Mouse (Mus musculus): ENCODE data around the gene Dqx1. TPM values are rescaled to one million over a fixed set of nuclear protein-coding genes. Genes with fewer than 3 reads are reported as not detected.
A peak's percentile ranks its signal among the peaks of the same experiment; 100 is the strongest.

Gene Dqx1
- polyA plus RNA-seq, 1 experiment from 2014 or later: 2.2 TPM

GRCm38 (mm10) chr6:83108762-83109668 lies 51.4 kb downstream of the Dqx1 start, which contains the start of gene Mrpl53:
TSS of gene Mrpl53 (plus strand) at chr6:83109040.
- peaks cover 29% of the 10 kb centered on the region for H3K4me1 ChIP-seq (replicated peaks)
- peaks cover 14% of the 10 kb centered on the region; the same call in 1 of the 2 replicates for H3K36me3 ChIP-seq
- no peaks in the 10 kb centered on the region for H3K9me3 ChIP-seq
- H3K4me3 ChIP-seq: peak within 1 kb of the TSS; percentile 80
- under 1% methylated on average over 76 of the region's 76 CpGs for WGBS
- H3K27ac ChIP-seq: peak within 1 kb of the TSS; percentile 93
- no peaks in the 10 kb centered on the region for H3K27me3 ChIP-seq (ENCODE audit: insufficient read depth, poor library complexity, severe bottlenecking)
- DNase-seq (ENCODE audit: low spot score): peak; percentile 84

GRCm38 (mm10) chr6:83111510-83112136 lies 54.0 kb downstream of the Dqx1 start:
- Histone ChIP-seq H3K4me1 (replicated peaks) (peaks cover 51% of the 10 kb centered on the region), H3K27me3 (ENCODE audit: insufficient read depth, poor library complexity, severe bottlenecking) (no peaks in the 10 kb centered on the region), H3K9me3 (no peaks in the 10 kb centered on the region), H3K36me3 (peaks cover 16% of the 10 kb centered on the region), H3K4me3 (no peak overlapping the region), H3K27ac (no peak overlapping the region)
- DNase-seq (ENCODE audit: low spot score): no peak
- 91% methylated on average over 4 of the region's 4 CpGs for WGBS

GRCm38 (mm10) chr6:83115011-83115671 lies 57.5 kb downstream of the Dqx1 start, which contains the start of gene Mogs:
TSS of gene Mogs (plus strand) at chr6:83115496.
- peak within 1 kb of the TSS; percentile 89 for H3K4me3 ChIP-seq
- DNase-seq (ENCODE audit: low spot score): peak; percentile 94
- peaks cover 46% of the 10 kb centered on the region for H3K36me3 ChIP-seq
- H3K27me3 ChIP-seq (ENCODE audit: insufficient read depth, poor library complexity, severe bottlenecking): no peaks in the 10 kb centered on the region
- WGBS: 2% methylated on average over 58 of the region's 58 CpGs
- peaks cover 56% of the 10 kb centered on the region for H3K4me1 ChIP-seq (replicated peaks)
- peak within 1 kb of the TSS; percentile 92 for H3K27ac ChIP-seq
- no peaks in the 10 kb centered on the region for H3K9me3 ChIP-seq

GRCm38 (mm10) chr6:83115682-83116372 lies 58.2 kb downstream of the Dqx1 start:
- H3K4me1 ChIP-seq (replicated peaks): peaks cover 59% of the 10 kb centered on the region
- H3K36me3 ChIP-seq: peaks cover 42% of the 10 kb centered on the region
- no peaks in the 10 kb centered on the region for H3K9me3 ChIP-seq
- WGBS: 2% methylated on average over 48 of the region's 48 CpGs
- no peaks in the 10 kb centered on the region for H3K27me3 ChIP-seq (ENCODE audit: insufficient read depth, poor library complexity, severe bottlenecking)
- DNase-seq (ENCODE audit: low spot score): no peak
- peak overlapping the region; percentile 92 for H3K27ac ChIP-seq
- peak overlapping the region; percentile 89 for H3K4me3 ChIP-seq

GRCm38 (mm10) chr6:83116373-83117164 lies 58.9 kb downstream of the Dqx1 start:
- peaks cover 35% of the 10 kb centered on the region for H3K36me3 ChIP-seq
- H3K4me1 ChIP-seq (replicated peaks): peaks cover 59% of the 10 kb centered on the region
- no peaks in the 10 kb centered on the region for H3K27me3 ChIP-seq (ENCODE audit: insufficient read depth, poor library complexity, severe bottlenecking)
- no peak for DNase-seq (ENCODE audit: low spot score)
- peak overlapping the region; percentile 89 for H3K4me3 ChIP-seq
- peak overlapping the region; percentile 92; the same call in 1 of the 2 replicates for H3K27ac ChIP-seq
- WGBS: 83% methylated on average over 11 of the region's 11 CpGs
- no peaks in the 10 kb centered on the region for H3K9me3 ChIP-seq

MicroRNAs encoded within 50 kb of the gene (microRNA counts, 519-probe panel; counts per million panel counts)
- microRNA mmu-miR-3470a+mmu-miR-3470b: 1,255 counts per million, percentile 77 among the panel's probes with 10 or more counts

Other genes starting within 250 kb of the Dqx1 start
- 2.9 and 3.2 TPM in 2 replicates for gene Sema4f, start 118.1 kb upstream of the Dqx1 start, polyA plus RNA-seq (2016; fragmentation: Nextera tagmentation; extraction: Ambion mirVana)
- 0.22 and 0.42 TPM in 2 replicates for gene M1ap, start 110.9 kb upstream of the Dqx1 start, polyA plus RNA-seq (2016; fragmentation: Nextera tagmentation; extraction: Ambion mirVana)
- gene Dok1, start 24.4 kb upstream of the Dqx1 start, polyA plus RNA-seq (2016; fragmentation: Nextera tagmentation; extraction: Ambion mirVana): 7.7 and 8.6 TPM in 2 replicates
- 10.5 and 10.7 TPM in 2 replicates for gene Loxl3, start 23.7 kb upstream of the Dqx1 start, polyA plus RNA-seq (2016; fragmentation: Nextera tagmentation; extraction: Ambion mirVana)
- gene Aup1, start 3.3 kb upstream of the Dqx1 start, polyA plus RNA-seq (2016; fragmentation: Nextera tagmentation; extraction: Ambion mirVana): 169 and 179 TPM in 2 replicates
- 70.9 and 82.5 TPM in 2 replicates for gene Htra2, start 2.6 kb upstream of the Dqx1 start, polyA plus RNA-seq (2016; fragmentation: Nextera tagmentation; extraction: Ambion mirVana)
- gene Tlx2, start 12.4 kb downstream of the Dqx1 start, polyA plus RNA-seq (2016; fragmentation: Nextera tagmentation; extraction: Ambion mirVana): 5.6 and 12.3 TPM in 2 replicates
- gene Pcgf1, start 20.0 kb downstream of the Dqx1 start, polyA plus RNA-seq (2016; fragmentation: Nextera tagmentation; extraction: Ambion mirVana): 41.1 and 42.2 TPM in 2 replicates
- 0.39 and 0.55 TPM in 2 replicates for gene Lbx2, start 28.5 kb downstream of the Dqx1 start, polyA plus RNA-seq (2016; fragmentation: Nextera tagmentation; extraction: Ambion mirVana)
- 3.0 and 3.8 TPM in 2 replicates for gene Ccdc142, start 43.8 kb downstream of the Dqx1 start, polyA plus RNA-seq (2016; fragmentation: Nextera tagmentation; extraction: Ambion mirVana)
- 2.2 and 3.2 TPM in 2 replicates for gene Gm42688, start 43.8 kb downstream of the Dqx1 start, polyA plus RNA-seq (2016; fragmentation: Nextera tagmentation; extraction: Ambion mirVana)
- gene Mrpl53, start 51.2 kb downstream of the Dqx1 start, polyA plus RNA-seq (2016; fragmentation: Nextera tagmentation; extraction: Ambion mirVana): 151 and 154 TPM in 2 replicates
- gene Mogs, start 57.7 kb downstream of the Dqx1 start, polyA plus RNA-seq (2016; fragmentation: Nextera tagmentation; extraction: Ambion mirVana): 37.9 and 40.0 TPM in 2 replicates
- 157 and 245 TPM in 2 replicates for gene Wbp1, start 63.7 kb downstream of the Dqx1 start, polyA plus RNA-seq (2016; fragmentation: Nextera tagmentation; extraction: Ambion mirVana)
- gene Ino80b, start 67.6 kb downstream of the Dqx1 start, polyA plus RNA-seq (2016; fragmentation: Nextera tagmentation; extraction: Ambion mirVana): 19.8 and 22.8 TPM in 2 replicates
- gene Rtkn, start 77.6 kb downstream of the Dqx1 start, polyA plus RNA-seq (2016; fragmentation: Nextera tagmentation; extraction: Ambion mirVana): 40.5 and 46.4 TPM in 2 replicates
- 14.2 and 15.9 TPM in 2 replicates for gene Wdr54, start 98.6 kb downstream of the Dqx1 start, polyA plus RNA-seq (2016; fragmentation: Nextera tagmentation; extraction: Ambion mirVana)
- gene 1700003E16Rik, start 98.6 kb downstream of the Dqx1 start, polyA plus RNA-seq (2016; fragmentation: Nextera tagmentation; extraction: Ambion mirVana): 3.1 and 6.0 TPM in 2 replicates
- 121 and 140 TPM in 2 replicates for gene Dctn1, start 108.1 kb downstream of the Dqx1 start, polyA plus RNA-seq (2016; fragmentation: Nextera tagmentation; extraction: Ambion mirVana)
- 1.1 and 5.3 TPM in 2 replicates for gene Slc4a5, start 162.0 kb downstream of the Dqx1 start, polyA plus RNA-seq (2016; fragmentation: Nextera tagmentation; extraction: Ambion mirVana)

All from hindbrain, embryonic 10.5 days (tissue).